ENCODE assay signal across 14 mouse cellular contexts in the genomic region with DNA sequence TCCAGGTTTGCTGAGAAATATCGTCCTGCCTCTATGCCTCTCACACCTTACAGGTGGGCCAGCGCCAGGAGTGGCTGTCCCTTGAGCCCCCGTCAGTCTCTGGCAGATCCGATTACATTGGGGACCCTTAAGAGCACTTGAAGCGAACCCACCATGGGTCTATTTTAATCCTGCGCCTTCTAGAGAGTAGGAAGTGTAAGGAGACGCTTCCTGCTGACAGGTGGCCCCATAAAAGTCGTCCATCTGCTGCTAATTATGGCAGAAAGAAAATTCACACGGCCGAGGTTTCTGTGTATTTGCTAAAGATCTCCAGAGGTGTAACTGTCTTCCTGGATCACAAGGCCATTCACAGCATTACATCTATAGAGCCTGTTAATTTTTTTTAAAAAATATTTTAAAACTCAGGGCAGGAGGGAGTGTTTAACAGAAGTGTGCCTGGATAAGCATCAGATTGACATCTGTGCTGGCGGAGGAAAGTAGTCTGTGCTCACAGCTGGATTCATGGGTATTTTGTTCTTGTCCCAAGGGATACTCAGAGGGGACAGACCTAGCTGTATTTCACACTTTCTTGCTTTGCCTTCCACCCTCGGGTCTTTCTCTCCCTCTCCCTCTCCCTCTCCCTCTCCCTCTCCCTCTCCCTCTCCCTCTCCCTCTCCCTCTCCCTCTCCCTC.
DNase-seq lines count a peak whose midpoint lies in the region; ATAC-seq lines count a peak whose summit lies in the region.
"Had no signal": no experiment of that assay in that cellular context is flagged by ENCODE, and none has a peak within 500 bp of the region (broad histone marks: within the 10 kb centered on the region; RNA-seq: fewer than 3 reads in every experiment).

No protein-coding gene starts in this region.

- no peaks in the 10 kb centered on the region for H3K4me1 ChIP-seq in hindbrain, embryonic 10.5 days (replicated peaks)
- 0 out of 2 replicates have a peak, but pooled peaks cover 4% of the 10 kb centered on the region for H3K4me1 ChIP-seq in hindbrain, embryonic 13.5 days (replicated peaks)
- peaks cover 15% of the 10 kb centered on the region for H3K4me1 ChIP-seq in limb, embryonic 12.5 days (replicated peaks)
- H3K4me1 ChIP-seq: forebrain, embryonic 12.5 days; intestine, embryonic 15.5 days; megakaryocyte, embryonic 14.5 days had no signal

- intact Hi-C loops in gastrocnemius, postnatal 14 days (cut with DNase I; ENCODE audit: low total_unique reads): no loop called here

- ATAC-seq in hindbrain, embryonic 13.5 days (ENCODE audit: low FRiP score): no peak
- ATAC-seq in limb, embryonic 12.5 days (ENCODE audit: insufficient number of reproducible peaks, insufficient read depth, low FRiP score, low TSS enrichment, low read depth): peak; percentile 52; the same call in 1 of the 2 replicates
- ATAC-seq: intestine, embryonic 15.5 days had no signal

- no peak overlapping the region for H3K9ac ChIP-seq in hindbrain, embryonic 13.5 days
- no peak overlapping the region for H3K9ac ChIP-seq in limb, embryonic 12.5 days (replicated peaks)
- H3K9ac ChIP-seq: forebrain, embryonic 12.5 days; intestine, embryonic 15.5 days had no signal

- no peak overlapping the region for H3K4me3 ChIP-seq in hindbrain, embryonic 10.5 days
- H3K4me3 ChIP-seq in hindbrain, embryonic 13.5 days: no peak overlapping the region
- H3K4me3 ChIP-seq in limb, embryonic 12.5 days (replicated peaks): no peak overlapping the region
- H3K4me3 ChIP-seq: forebrain, embryonic 12.5 days; intestine, embryonic 15.5 days; megakaryocyte, embryonic 14.5 days; myocyte had no signal

- no peak overlapping the region for H3K4me2 ChIP-seq in hindbrain, embryonic 13.5 days
- H3K4me2 ChIP-seq in limb, embryonic 12.5 days: peak overlapping the region; percentile 38
- H3K4me2 ChIP-seq: forebrain, embryonic 12.5 days; intestine, embryonic 15.5 days had no signal

- peak; percentile 22 for DNase-seq in embryo, embryonic 10 days (ENCODE audit: low spot score)
- no peak for DNase-seq in embryo, embryonic 9.5 days (ENCODE audit: extremely low spot score)
- peak; percentile 12 for DNase-seq in hindbrain, embryonic 10.5 days (ENCODE audit: low spot score)
- peak; percentile 29 to 51 for DNase-seq in cerebellum, postnatal 14 days
- no peak for DNase-seq in thymus, postnatal 25 days
- no peak for DNase-seq in gastrocnemius, postnatal 14 days
- DNase-seq: kidney, postnatal 4 days; lung, adult 2 months had no signal

- WGBS in hindbrain, embryonic 10.5 days: 51% methylated on average over 12 of the region's 12 CpGs
- 49% methylated on average over 12 of the region's 12 CpGs for WGBS in hindbrain, embryonic 13.5 days
- WGBS in limb, embryonic 12.5 days: 7% methylated on average over 12 of the region's 12 CpGs

- H3K36me3 ChIP-seq in hindbrain, embryonic 10.5 days: no peaks in the 10 kb centered on the region
- no peaks in the 10 kb centered on the region for H3K36me3 ChIP-seq in hindbrain, embryonic 13.5 days
- no peaks in the 10 kb centered on the region for H3K36me3 ChIP-seq in limb, embryonic 12.5 days
- H3K36me3 ChIP-seq: forebrain, embryonic 12.5 days; intestine, embryonic 15.5 days had no signal

- H3K9me3 ChIP-seq in hindbrain, embryonic 10.5 days: no peaks in the 10 kb centered on the region
- H3K9me3 ChIP-seq in hindbrain, embryonic 13.5 days: no peaks in the 10 kb centered on the region
- H3K9me3 ChIP-seq in limb, embryonic 12.5 days: no peaks in the 10 kb centered on the region; the same call in 1 of the 2 replicates
- H3K9me3 ChIP-seq: forebrain, embryonic 12.5 days; intestine, embryonic 15.5 days had no signal

- H3K27me3 ChIP-seq in hindbrain, embryonic 10.5 days (ENCODE audit: insufficient read depth, poor library complexity, severe bottlenecking): no peaks in the 10 kb centered on the region
- no peaks in the 10 kb centered on the region for H3K27me3 ChIP-seq in hindbrain, embryonic 13.5 days
- H3K27me3 ChIP-seq in limb, embryonic 12.5 days: no peaks in the 10 kb centered on the region; the same call in 1 of the 2 replicates
- H3K27me3 ChIP-seq: forebrain, embryonic 12.5 days; intestine, embryonic 15.5 days; megakaryocyte, embryonic 14.5 days had no signal

- no peak overlapping the region for H3K27ac ChIP-seq in hindbrain, embryonic 10.5 days
- H3K27ac ChIP-seq in hindbrain, embryonic 13.5 days: no peak overlapping the region
- H3K27ac ChIP-seq in limb, embryonic 12.5 days: 0 out of 2 replicates have a peak overlapping the region, but pooled peaks have one; percentile 36
- H3K27ac ChIP-seq: forebrain, embryonic 12.5 days; intestine, embryonic 15.5 days had no signal

Comparison
In these comparisons a context has a peak if more than half of its experiments do, and no peak if none do; other contexts are left out.
1. DNase-seq: peak in embryo, embryonic 10 days (single experiment), hindbrain, embryonic 10.5 days (single experiment) and cerebellum, postnatal 14 days (2 of 2); none in embryo, embryonic 9.5 days (single experiment), thymus, postnatal 25 days (single experiment) and gastrocnemius, postnatal 14 days (single experiment).